Mouse (Mus musculus) lung, postnatal 10 days (tissue): ENCODE measurements around the gene Sec24a.
"Not testable (repeated sequence)": the region's sequence is repeated elsewhere in the genome, so short reads cannot be mapped to it uniquely, and the experiment has no call there.

Source experiments
- DNase-seq: peaks from one replicate; pipeline ENCODE4 v3.0.0; 2021

Sec24a gene

GRCm38 (mm10) chr11:51763213-51763907 lies at the start of gene Sec24a, which contains the start of gene Sar1b:
TSS of gene Sec24a (minus strand) at chr11:51763634.
TSS of gene Sar1b (plus strand) at chr11:51763687.
- DNase-seq = peak; percentile 90

- no peak for DNase-seq
Observed at GRCm38 (mm10) chr11:51812022-51812546, 48.6 kb upstream of the Sec24a start.

GRCm38 (mm10) chr11:51811230-51811629 lies 47.8 kb upstream of the Sec24a start:
- DNase-seq = no peak

- peak; percentile 62 for DNase-seq
Observed at GRCm38 (mm10) chr11:51809632-51810224, 46.3 kb upstream of the Sec24a start.

GRCm38 (mm10) chr11:51807108-51807879 lies 43.9 kb upstream of the Sec24a start:
- no peak for DNase-seq

GRCm38 (mm10) chr11:51805221-51805981 lies 42.0 kb upstream of the Sec24a start:
- DNase-seq = peak; percentile 93

GRCm38 (mm10) chr11:51800634-51801325 lies 37.3 kb upstream of the Sec24a start:
- DNase-seq = peak; percentile 41

- DNase-seq = no peak
Observed at GRCm38 (mm10) chr11:51796272-51796671, 32.8 kb upstream of the Sec24a start.

- DNase-seq = no peak
Observed at GRCm38 (mm10) chr11:51790662-51791061, 27.2 kb upstream of the Sec24a start.

- not testable (repeated sequence) for DNase-seq
Observed at GRCm38 (mm10) chr11:51789735-51790134, 26.3 kb upstream of the Sec24a start.

GRCm38 (mm10) chr11:51785926-51786325 lies 22.5 kb upstream of the Sec24a start:
- peak; percentile 77 for DNase-seq

GRCm38 (mm10) chr11:51782721-51783120 lies 19.3 kb upstream of the Sec24a start:
- DNase-seq = no peak

GRCm38 (mm10) chr11:51780773-51781267 lies 17.4 kb upstream of the Sec24a start:
- no peak for DNase-seq

GRCm38 (mm10) chr11:51777478-51777877 lies 14.0 kb upstream of the Sec24a start:
- no peak for DNase-seq

GRCm38 (mm10) chr11:51775507-51775906 lies 12.1 kb upstream of the Sec24a start:
- no peak for DNase-seq

GRCm38 (mm10) chr11:51768296-51768695 lies 4.9 kb upstream of the Sec24a start:
- no peak for DNase-seq

GRCm38 (mm10) chr11:51767579-51768220 lies 4.3 kb upstream of the Sec24a start:
- no peak for DNase-seq

- DNase-seq = no peak
Observed at GRCm38 (mm10) chr11:51764816-51765215, 1.4 kb upstream of the Sec24a start.

GRCm38 (mm10) chr11:51763955-51764354 lies 521 bp upstream of the Sec24a start:
- DNase-seq = no peak

- no peak for DNase-seq
Observed at GRCm38 (mm10) chr11:51761241-51761640, 2.2 kb downstream of the Sec24a start.

GRCm38 (mm10) chr11:51759941-51760657 lies 3.3 kb downstream of the Sec24a start:
- DNase-seq = peak; percentile 19
